In the genomic region with DNA sequence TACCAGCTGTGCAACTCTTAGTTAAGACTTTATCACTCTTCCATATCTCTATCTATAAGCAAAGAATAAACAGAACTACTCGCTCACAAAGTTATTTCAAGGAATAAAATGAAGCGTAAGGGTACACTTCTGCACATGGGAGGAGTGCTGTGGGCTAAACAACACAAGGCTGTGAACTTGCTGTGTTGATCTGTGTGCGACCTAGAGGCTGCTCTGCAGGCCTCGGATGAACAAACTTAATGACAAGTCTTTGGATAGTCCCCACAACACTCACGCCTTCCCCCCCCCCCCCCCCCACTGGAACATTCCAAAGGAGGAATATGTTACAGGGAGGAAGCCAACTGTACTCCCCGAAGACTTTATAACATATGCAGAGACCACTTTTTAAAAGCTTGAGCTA, we compare ENCODE assay signal across 8 mouse cellular contexts. TPM values are rescaled to one million over a fixed set of nuclear protein-coding genes. Genes with fewer than 3 reads are reported as not detected.
A peak's percentile ranks its signal among the peaks of the same experiment; 100 is the strongest.
DNase-seq lines count a peak whose midpoint lies in the region; ATAC-seq and TF ChIP-seq lines count a peak whose summit lies in the region.

A gene (plus strand): TSS at position 336 of the 400 bp plus-strand sequence.

- WGBS in heart, embryonic 16.5 days = 67% methylated on average over 6 of the region's 6 CpGs
- 82% methylated on average over 6 of the region's 6 CpGs for whole genome bisulfite sequencing in hindbrain, embryonic 11.5 days
- WGBS in midbrain, embryonic 12.5 days = 72% methylated on average over 6 of the region's 6 CpGs

- H3K4me2 ChIP-seq in heart, embryonic 16.5 days (ENCODE audit: low read depth, low read length) = peak within 1 kb of the TSS; percentile 86
- peak within 1 kb of the TSS; percentile 65 for H3K4me2 ChIP-seq in hindbrain, embryonic 11.5 days (replicated peaks; ENCODE audit: low read depth, low read length)
- H3K4me2 ChIP-seq in midbrain, embryonic 12.5 days (replicated peaks) = peak within 1 kb of the TSS; percentile 83

- H3K36me3 ChIP-seq in heart, embryonic 16.5 days (ENCODE audit: control insufficient read depth, insufficient read depth) = no peaks in the 10 kb centered on the region
- peaks cover 3% of the 10 kb centered on the region for H3K36me3 ChIP-seq in G1E (replicated peaks)
- H3K36me3 ChIP-seq in hindbrain, embryonic 11.5 days (ENCODE audit: control insufficient read depth, insufficient read depth, low read length) = no peaks in the 10 kb centered on the region
- no peaks in the 10 kb centered on the region for H3K36me3 ChIP-seq in midbrain, embryonic 12.5 days

- H3K9me3 ChIP-seq in heart, embryonic 16.5 days (replicated peaks; ENCODE audit: control insufficient read depth, low read length) = no peaks in the 10 kb centered on the region; the same call in 1 of the 2 replicates
- H3K9me3 ChIP-seq in G1E (replicated peaks) = no peaks in the 10 kb centered on the region
- H3K9me3 ChIP-seq in hindbrain, embryonic 11.5 days (ENCODE audit: control insufficient read depth, low read length) = no peaks in the 10 kb centered on the region
- H3K9me3 ChIP-seq in midbrain, embryonic 12.5 days = no peaks in the 10 kb centered on the region

- no peaks in the 10 kb centered on the region for H3K4me1 ChIP-seq in heart, embryonic 16.5 days (ENCODE audit: control insufficient read depth, insufficient read depth, low read length)
- no peaks in the 10 kb centered on the region for H3K4me1 ChIP-seq in G1E (ENCODE audit: insufficient read depth, low read depth, low read length)
- H3K4me1 ChIP-seq in hindbrain, embryonic 11.5 days (replicated peaks; ENCODE audit: control insufficient read depth, insufficient read depth, low read length) = no peaks in the 10 kb centered on the region
- no peaks in the 10 kb centered on the region for H3K4me1 ChIP-seq in midbrain, embryonic 12.5 days

- H3K27me3 ChIP-seq in heart, embryonic 16.5 days (ENCODE audit: control insufficient read depth, insufficient read depth, low read length) = no peaks in the 10 kb centered on the region; the same call in 1 of the 2 replicates
- H3K27me3 ChIP-seq in G1E (ENCODE audit: insufficient read depth, low read length) = no peaks in the 10 kb centered on the region
- no peaks in the 10 kb centered on the region for H3K27me3 ChIP-seq in hindbrain, embryonic 11.5 days (ENCODE audit: control insufficient read depth, insufficient read depth, low read length)
- H3K27me3 ChIP-seq in midbrain, embryonic 12.5 days = peaks cover 2% of the 10 kb centered on the region; the same call in 1 of the 2 replicates

- no peak for TF ChIP-seq CTCF in G1E (IDR thresholded peaks at IDR 0.05; ENCODE audit: low read depth, low read length)

- peak within 1 kb of the TSS; percentile 96 for H3K4me3 ChIP-seq in heart, embryonic 16.5 days (ENCODE audit: low read length)
- H3K4me3 ChIP-seq in G1E (ENCODE audit: low read depth, low read length) = peak within 1 kb of the TSS; percentile 72
- H3K4me3 ChIP-seq in hindbrain, embryonic 11.5 days (ENCODE audit: low read depth, low read length) = peak within 1 kb of the TSS; percentile 57
- H3K4me3 ChIP-seq in midbrain, embryonic 12.5 days = peak within 1 kb of the TSS; percentile 68

- H3K27ac ChIP-seq in heart, embryonic 16.5 days (ENCODE audit: low read length) = peak within 1 kb of the TSS; percentile 98
- H3K27ac ChIP-seq in hindbrain, embryonic 11.5 days (ENCODE audit: low read depth, low read length) = peak within 1 kb of the TSS; percentile 47
- H3K27ac ChIP-seq in midbrain, embryonic 12.5 days (replicated peaks) = peak within 1 kb of the TSS; percentile 79

- no peak for DNase-seq in heart, adult 8-10 months (ENCODE audit: low spot score)
- no peak for DNase-seq in G1E (ENCODE audit: low spot score)
- no peak for DNase-seq in hindbrain, embryonic 11.5 days (ENCODE audit: low spot score)
- no peak for DNase-seq in thymus, postnatal 25 days

- H3K9ac ChIP-seq in heart, embryonic 16.5 days (ENCODE audit: low read length) = peak within 1 kb of the TSS; percentile 97
- H3K9ac ChIP-seq in hindbrain, embryonic 11.5 days (ENCODE audit: low read depth, low read length) = peak within 1 kb of the TSS; percentile 72
- peak within 1 kb of the TSS; percentile 85 for H3K9ac ChIP-seq in midbrain, embryonic 12.5 days (replicated peaks)

- no peak for ATAC-seq in heart, embryonic 16.5 days (replicated peaks; ENCODE audit: extremely low read depth, insufficient read depth, low FRiP score)
- ATAC-seq in G1E (ENCODE audit: extremely low read depth, insufficient number of reproducible peaks, low FRiP score, poor library complexity, severe bottlenecking) = no peak
- no peak for ATAC-seq in hindbrain, embryonic 11.5 days (ENCODE audit: low FRiP score)
- peak; percentile 61 for ATAC-seq in midbrain, embryonic 12.5 days (ENCODE audit: low FRiP score, low read depth)
- no peak for ATAC-seq in monocyte, adult 5-6 weeks (replicated peaks; ENCODE audit: insufficient number of reproducible peaks, low FRiP score, low TSS enrichment, poor library complexity, severe bottlenecking)
- no peak for ATAC-seq in activated CD4-positive, CD25-positive, alpha-beta regulatory T cell, adult 4 months

RNA-seq across cellular contexts. Expression of the gene that starts here (rescaled TPM):
- 0.17 TPM in 2 replicates for polyA plus RNA-seq in heart, embryonic 16.5 days (2015; fragmentation: Nextera tagmentation; extraction: Ambion mirVana)
- total RNA-seq in heart, adult 8-10 months (2022) = under 1 TPM in 3 of 4 experiments, not detected in 1; 0.09 to 0.16 (median 0.11) TPM
- total RNA-seq in G1E (2014; fragmentation: Nextera tagmentation) (0.83 TPM in 1 of 2 replicates, not detected in the other), G1E (2017) (not detected in 2 replicates)
- polyA plus RNA-seq in G1E (2012) = not detected in 2 replicates
- 0.08 and 0.23 TPM in 2 replicates for polyA plus RNA-seq in hindbrain, embryonic 11.5 days (2014; fragmentation: Nextera tagmentation; extraction: Ambion mirVana)
- 0.08 and 0.10 TPM in 2 replicates for polyA plus RNA-seq in midbrain, embryonic 12.5 days (2016; fragmentation: Nextera tagmentation; extraction: Ambion mirVana)
- total RNA-seq in monocyte, adult 5-6 weeks (2017) = not detected in 3 replicates
- under 1 TPM in 1 of 2 experiments, not detected in 1; 0.28 TPM for polyA plus RNA-seq in activated CD4-positive, CD25-positive, alpha-beta regulatory T cell, adult 4 months (2017; shearing (Covaris generic))

Comparison
In these comparisons a context has a peak if more than half of its experiments do, and no peak if none do; other contexts are left out.
1. Peak in ATAC-seq, H3K4me3 ChIP-seq, H3K27ac ChIP-seq, H3K9ac ChIP-seq and H3K4me2 ChIP-seq in midbrain, embryonic 12.5 days; RNA of the gene not detected or under 1 TPM.
2. H3K27ac ChIP-seq: peak in every context shown above with its lines; median percentile 98 in heart, embryonic 16.5 days; 79 in midbrain, embryonic 12.5 days; 47 in hindbrain, embryonic 11.5 days.